Mouse (Mus musculus) embryonic fibroblast, embryonic 13.5 days (primary cell): ENCODE data around the gene Map3k5.

Experiments
- CTCF ChIP-seq: IDR thresholded peaks from 2 replicates; pipeline ENCODE4 v1.5.1; 2011; ENCODE audit warnings: mild to moderate bottlenecking, control low read depth, low read length, moderate library complexity, borderline replicate concordance; ENCODE audit not compliant: insufficient read depth
- POLR2A ChIP-seq: IDR thresholded peaks from 2 replicates; pipeline ENCODE4 v1.6.1; 2011; ENCODE audit warnings: low read depth, mild to moderate bottlenecking, control low read depth, low read length, moderate library complexity

DNA sequence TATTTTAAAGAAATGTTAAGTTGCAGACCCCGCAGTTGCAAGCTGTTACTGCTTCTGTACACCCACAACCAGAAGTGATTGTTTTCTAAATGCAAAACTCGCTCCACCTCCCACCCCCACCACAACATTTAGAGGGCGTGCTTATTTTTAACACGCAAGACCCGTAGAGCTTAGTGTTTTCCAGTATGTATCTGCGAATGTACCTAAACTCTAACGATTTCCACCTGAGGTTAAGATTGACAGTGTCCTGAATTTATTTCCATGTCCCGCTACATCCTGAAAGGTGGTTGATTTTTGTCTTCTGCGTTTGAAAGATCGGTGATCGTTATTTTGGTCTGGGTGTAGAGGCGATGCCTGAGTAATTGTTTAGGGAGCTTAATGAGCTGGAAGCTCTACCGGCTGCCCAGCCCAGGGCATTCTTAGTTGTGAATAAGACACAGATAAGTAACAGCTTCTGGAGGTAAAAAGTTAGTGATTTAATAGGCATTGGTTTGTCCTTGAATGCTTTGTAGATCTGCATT lies 215.6 kb downstream of the Map3k5 start:
- TF ChIP-seq CTCF (no peak), POLR2A (no peak)
